Mouse (Mus musculus): Measurements from ENCODE around the gene Rpap2. TPM values are rescaled to one million over a fixed set of nuclear protein-coding genes. Genes with fewer than 3 reads are reported as not detected.

The Rpap2 gene
- polyA plus RNA-seq, 1 experiment from 2014 or later, result 21.0 TPM

Other genes with a start within 250 kb of the Rpap2 start
- gene Ephx4, start 194.6 kb upstream of the Rpap2 start, polyA plus RNA-seq (2016; fragmentation: Nextera tagmentation; extraction: Ambion mirVana), result 1.5 and 1.6 TPM in 2 replicates
- not detected in 2 replicates for gene Lpcat2b, start 165.8 kb upstream of the Rpap2 start, polyA plus RNA-seq (2016; fragmentation: Nextera tagmentation; extraction: Ambion mirVana)
- gene Btbd8, start 159.4 kb upstream of the Rpap2 start, polyA plus RNA-seq (2016; fragmentation: Nextera tagmentation; extraction: Ambion mirVana), result 6.6 and 7.0 TPM in 2 replicates
- gene Gm42669, start 89.8 kb upstream of the Rpap2 start, polyA plus RNA-seq (2016; fragmentation: Nextera tagmentation; extraction: Ambion mirVana), result 0.50 and 0.72 TPM in 2 replicates
- 0.08 and 0.11 TPM in 2 replicates for gene 1700028K03Rik, start 62.7 kb upstream of the Rpap2 start, polyA plus RNA-seq (2016; fragmentation: Nextera tagmentation; extraction: Ambion mirVana)
- 42.1 and 47.8 TPM in 2 replicates for gene Glmn, start 515 bp downstream of the Rpap2 start, polyA plus RNA-seq (2016; fragmentation: Nextera tagmentation; extraction: Ambion mirVana)
- 0.08 TPM in 1 of 2 replicates, not detected in the other for gene Gfi1, start 128.7 kb downstream of the Rpap2 start, polyA plus RNA-seq (2016; fragmentation: Nextera tagmentation; extraction: Ambion mirVana)
- gene Ube2d2b, start 232.7 kb downstream of the Rpap2 start, polyA plus RNA-seq (2016; fragmentation: Nextera tagmentation; extraction: Ambion mirVana), result 0.35 and 0.43 TPM in 2 replicates

Measured in embryonic facial prominence, embryonic 12.5 days (tissue).